Mouse (Mus musculus): Measurements from ENCODE around the gene Rftn1. TPM values are rescaled to one million over a fixed set of nuclear protein-coding genes. Genes with fewer than 3 reads are reported as not detected.

The Rftn1 gene
- polyA plus RNA-seq, 1 experiment from 2014 or later: 9.0 TPM

- H3K36me3 ChIP-seq (ENCODE audit: control insufficient read depth, insufficient read depth, low read length): no peaks in the 10 kb centered on the region
- H3K4me2 ChIP-seq (ENCODE audit: low read depth, low read length): no peak overlapping the region
- H3K9me3 ChIP-seq (ENCODE audit: control insufficient read depth, low read length): peaks cover 7% of the 10 kb centered on the region; the same call in 1 of the 2 replicates
- no peaks in the 10 kb centered on the region for H3K27me3 ChIP-seq (replicated peaks; ENCODE audit: control insufficient read depth, insufficient read depth, low read length)
- H3K4me1 ChIP-seq (ENCODE audit: control insufficient read depth, insufficient read depth, low read length): no peaks in the 10 kb centered on the region
- no peak overlapping the region for H3K4me3 ChIP-seq (ENCODE audit: low read length)
- no peak for ATAC-seq
- no peak overlapping the region for H3K9ac ChIP-seq (ENCODE audit: low read depth, low read length)
- no peak overlapping the region for H3K27ac ChIP-seq (ENCODE audit: low read length)
- 91% methylated on average over 4 of the region's 4 CpGs for WGBS
These were observed 210.7 kb downstream of the Rftn1 start for GRCm38 (mm10) chr17:49979761-49980285.

GRCm38 (mm10) chr17:49977424-49977790 lies 213.1 kb downstream of the Rftn1 start:
- no peak for ATAC-seq
- H3K36me3 ChIP-seq (ENCODE audit: control insufficient read depth, insufficient read depth, low read length): no peaks in the 10 kb centered on the region

GRCm38 (mm10) chr17:49976678-49977423 lies 213.6 kb downstream of the Rftn1 start:
- WGBS: 80% methylated on average over 4 of the region's 4 CpGs
- no peaks in the 10 kb centered on the region for H3K27me3 ChIP-seq (replicated peaks; ENCODE audit: control insufficient read depth, insufficient read depth, low read length)

More at GRCm38 (mm10) chr17:49977424-49977790, 213.1 kb downstream of the Rftn1 start:
- no peak overlapping the region for H3K27ac ChIP-seq (ENCODE audit: low read length)
- peaks cover 7% of the 10 kb centered on the region; the same call in 1 of the 2 replicates for H3K9me3 ChIP-seq (ENCODE audit: control insufficient read depth, low read length)
- H3K27me3 ChIP-seq (replicated peaks; ENCODE audit: control insufficient read depth, insufficient read depth, low read length): no peaks in the 10 kb centered on the region
- H3K4me2 ChIP-seq (ENCODE audit: low read depth, low read length): no peak overlapping the region
- 67% methylated on average over 3 of the region's 3 CpGs for WGBS
- H3K4me1 ChIP-seq (ENCODE audit: control insufficient read depth, insufficient read depth, low read length): no peaks in the 10 kb centered on the region
- H3K9ac ChIP-seq (ENCODE audit: low read depth, low read length): no peak overlapping the region
- H3K4me3 ChIP-seq (ENCODE audit: low read length): no peak overlapping the region

GRCm38 (mm10) chr17:49975481-49975880 lies 215.0 kb downstream of the Rftn1 start:
- 60% methylated on average over 7 of the region's 7 CpGs for WGBS

More at GRCm38 (mm10) chr17:49976678-49977423, 213.6 kb downstream of the Rftn1 start:
- Histone ChIP-seq H3K36me3 (ENCODE audit: control insufficient read depth, insufficient read depth, low read length) (no peaks in the 10 kb centered on the region), H3K4me2 (ENCODE audit: low read depth, low read length) (no peak overlapping the region), H3K9me3 (ENCODE audit: control insufficient read depth, low read length) (peaks cover 7% of the 10 kb centered on the region; the same call in 1 of the 2 replicates), H3K27ac (ENCODE audit: low read length) (no peak overlapping the region), H3K4me1 (ENCODE audit: control insufficient read depth, insufficient read depth, low read length) (no peaks in the 10 kb centered on the region), H3K4me3 (ENCODE audit: low read length) (no peak overlapping the region), H3K9ac (ENCODE audit: low read depth, low read length) (no peak overlapping the region)
- ATAC-seq: no peak

GRCm38 (mm10) chr17:49974996-49975395 lies 215.5 kb downstream of the Rftn1 start:
- Histone ChIP-seq H3K4me1 (ENCODE audit: control insufficient read depth, insufficient read depth, low read length) (no peaks in the 10 kb centered on the region), H3K27me3 (replicated peaks; ENCODE audit: control insufficient read depth, insufficient read depth, low read length) (no peaks in the 10 kb centered on the region), H3K4me2 (ENCODE audit: low read depth, low read length) (no peak overlapping the region), H3K27ac (ENCODE audit: low read length) (no peak overlapping the region), H3K9me3 (ENCODE audit: control insufficient read depth, low read length) (0 out of 2 replicates have a peak, but pooled peaks cover under 1% of the 10 kb centered on the region), H3K36me3 (ENCODE audit: control insufficient read depth, insufficient read depth, low read length) (no peaks in the 10 kb centered on the region), H3K9ac (ENCODE audit: low read depth, low read length) (no peak overlapping the region), H3K4me3 (ENCODE audit: low read length) (no peak overlapping the region)
- 75% methylated on average over 6 of the region's 6 CpGs for WGBS
- ATAC-seq: no peak

More at GRCm38 (mm10) chr17:49975481-49975880, 215.0 kb downstream of the Rftn1 start:
- Histone ChIP-seq H3K9ac (ENCODE audit: low read depth, low read length) (no peak overlapping the region), H3K27me3 (replicated peaks; ENCODE audit: control insufficient read depth, insufficient read depth, low read length) (no peaks in the 10 kb centered on the region), H3K27ac (ENCODE audit: low read length) (no peak overlapping the region), H3K9me3 (ENCODE audit: control insufficient read depth, low read length) (peaks cover 6% of the 10 kb centered on the region; the same call in 1 of the 2 replicates), H3K4me2 (ENCODE audit: low read depth, low read length) (no peak overlapping the region), H3K4me3 (ENCODE audit: low read length) (no peak overlapping the region), H3K4me1 (ENCODE audit: control insufficient read depth, insufficient read depth, low read length) (no peaks in the 10 kb centered on the region), H3K36me3 (ENCODE audit: control insufficient read depth, insufficient read depth, low read length) (no peaks in the 10 kb centered on the region)
- no peak for ATAC-seq

GRCm38 (mm10) chr17:49972164-49972563 lies 218.3 kb downstream of the Rftn1 start:
- 84% methylated on average over 1 of the region's 1 CpGs for WGBS
- no peaks in the 10 kb centered on the region for H3K9me3 ChIP-seq (ENCODE audit: control insufficient read depth, low read length)
- H3K4me3 ChIP-seq (ENCODE audit: low read length): no peak overlapping the region
- no peaks in the 10 kb centered on the region for H3K4me1 ChIP-seq (ENCODE audit: control insufficient read depth, insufficient read depth, low read length)
- H3K4me2 ChIP-seq (ENCODE audit: low read depth, low read length): no peak overlapping the region
- H3K27ac ChIP-seq (ENCODE audit: low read length): no peak overlapping the region
- no peaks in the 10 kb centered on the region for H3K36me3 ChIP-seq (ENCODE audit: control insufficient read depth, insufficient read depth, low read length)
- ATAC-seq: no peak
- no peaks in the 10 kb centered on the region for H3K27me3 ChIP-seq (replicated peaks; ENCODE audit: control insufficient read depth, insufficient read depth, low read length)
- H3K9ac ChIP-seq (ENCODE audit: low read depth, low read length): no peak overlapping the region

- H3K9ac ChIP-seq (ENCODE audit: low read depth, low read length): no peak overlapping the region
- no peaks in the 10 kb centered on the region for H3K4me1 ChIP-seq (ENCODE audit: control insufficient read depth, insufficient read depth, low read length)
- H3K9me3 ChIP-seq (ENCODE audit: control insufficient read depth, low read length): no peaks in the 10 kb centered on the region
- no peak overlapping the region for H3K27ac ChIP-seq (ENCODE audit: low read length)
- no peaks in the 10 kb centered on the region for H3K36me3 ChIP-seq (ENCODE audit: control insufficient read depth, insufficient read depth, low read length)
- H3K27me3 ChIP-seq (replicated peaks; ENCODE audit: control insufficient read depth, insufficient read depth, low read length): no peaks in the 10 kb centered on the region
- H3K4me3 ChIP-seq (ENCODE audit: low read length): no peak overlapping the region
- ATAC-seq: no peak
- no peak overlapping the region for H3K4me2 ChIP-seq (ENCODE audit: low read depth, low read length)
These were observed 219.4 kb downstream of the Rftn1 start for GRCm38 (mm10) chr17:49971057-49971456.

- no peaks in the 10 kb centered on the region for H3K36me3 ChIP-seq (ENCODE audit: control insufficient read depth, insufficient read depth, low read length)
- no peak overlapping the region for H3K9ac ChIP-seq (ENCODE audit: low read depth, low read length)
- no peaks in the 10 kb centered on the region for H3K27me3 ChIP-seq (replicated peaks; ENCODE audit: control insufficient read depth, insufficient read depth, low read length)
- no peak overlapping the region for H3K4me3 ChIP-seq (ENCODE audit: low read length)
- H3K9me3 ChIP-seq (ENCODE audit: control insufficient read depth, low read length): no peaks in the 10 kb centered on the region
- no peak for ATAC-seq
- no peak overlapping the region for H3K27ac ChIP-seq (ENCODE audit: low read length)
- WGBS: 58% methylated on average over 9 of the region's 9 CpGs
- no peak overlapping the region for H3K4me2 ChIP-seq (ENCODE audit: low read depth, low read length)
- no peaks in the 10 kb centered on the region for H3K4me1 ChIP-seq (ENCODE audit: control insufficient read depth, insufficient read depth, low read length)
These were observed 221.8 kb downstream of the Rftn1 start for GRCm38 (mm10) chr17:49968467-49969207.
